Mouse (Mus musculus): ENCODE results near the gene Pald1. TPM values are rescaled to one million over a fixed set of nuclear protein-coding genes. Genes with fewer than 3 reads are reported as not detected.

The Pald1 gene
- polyA plus RNA-seq, 1 experiment: 3.2 TPM

- no peak overlapping the region for H3K4me3 ChIP-seq (ENCODE audit: low read depth, low read length)
- no peaks in the 10 kb centered on the region for H3K27me3 ChIP-seq (ENCODE audit: control insufficient read depth, insufficient read depth, low read length)
- H3K27ac ChIP-seq (ENCODE audit: insufficient read depth, low read depth, low read length): peak overlapping the region; percentile 40
- H3K4me1 ChIP-seq (ENCODE audit: control insufficient read depth, insufficient read depth, insufficient read length, low read length): no peaks in the 10 kb centered on the region
- no peaks in the 10 kb centered on the region for H3K36me3 ChIP-seq (ENCODE audit: control insufficient read depth, insufficient read depth, low read length)
- 67% methylated on average over 12 of the region's 12 CpGs for WGBS
- TF ChIP-seq CTCF (IDR thresholded peaks at IDR 0.05; ENCODE audit: extremely low read depth, insufficient read length, insufficient replicate concordance, low read depth, low read length) (no peak), POLR2A (IDR thresholded peaks at IDR 0.05; ENCODE audit: low read depth, low read length) (no peak)
Observed at GRCm38 (mm10) chr10:61308706-61309320, 74.5 kb downstream of the Pald1 start.

- Histone ChIP-seq H3K27ac (ENCODE audit: insufficient read depth, low read depth, low read length) (no peak overlapping the region; the same call in 1 of the 2 replicates), H3K4me3 (ENCODE audit: low read depth, low read length) (no peak overlapping the region)
- 74% methylated on average over 13 of the region's 13 CpGs for WGBS
Observed at GRCm38 (mm10) chr10:61305928-61306590, 77.3 kb downstream of the Pald1 start.

GRCm38 (mm10) chr10:61304046-61304445 lies 79.3 kb downstream of the Pald1 start:
- H3K4me1 ChIP-seq (ENCODE audit: control insufficient read depth, insufficient read depth, insufficient read length, low read length): no peaks in the 10 kb centered on the region
- 82% methylated on average over 6 of the region's 6 CpGs for WGBS
- H3K36me3 ChIP-seq (ENCODE audit: control insufficient read depth, insufficient read depth, low read length): no peaks in the 10 kb centered on the region
- no peak for TF ChIP-seq CTCF (IDR thresholded peaks at IDR 0.05; ENCODE audit: extremely low read depth, insufficient read length, insufficient replicate concordance, low read depth, low read length)
- H3K4me3 ChIP-seq (ENCODE audit: low read depth, low read length): no peak overlapping the region
- H3K27ac ChIP-seq (ENCODE audit: insufficient read depth, low read depth, low read length): no peak overlapping the region
- H3K27me3 ChIP-seq (ENCODE audit: control insufficient read depth, insufficient read depth, low read length): 0 out of 2 replicates have a peak, but pooled peaks cover 3% of the 10 kb centered on the region

More at GRCm38 (mm10) chr10:61305928-61306590, 77.3 kb downstream of the Pald1 start:
- H3K4me1 ChIP-seq (ENCODE audit: control insufficient read depth, insufficient read depth, insufficient read length, low read length): no peaks in the 10 kb centered on the region
- 0 out of 2 replicates have a peak, but pooled peaks cover 3% of the 10 kb centered on the region for H3K27me3 ChIP-seq (ENCODE audit: control insufficient read depth, insufficient read depth, low read length)
- no peaks in the 10 kb centered on the region for H3K36me3 ChIP-seq (ENCODE audit: control insufficient read depth, insufficient read depth, low read length)
- no peak for TF ChIP-seq CTCF (IDR thresholded peaks at IDR 0.05; ENCODE audit: extremely low read depth, insufficient read length, insufficient replicate concordance, low read depth, low read length)
- no peak for TF ChIP-seq POLR2A (IDR thresholded peaks at IDR 0.05; ENCODE audit: low read depth, low read length)

- TF ChIP-seq POLR2A (IDR thresholded peaks at IDR 0.05; ENCODE audit: low read depth, low read length) (no peak), CTCF (IDR thresholded peaks at IDR 0.05; ENCODE audit: extremely low read depth, insufficient read length, insufficient replicate concordance, low read depth, low read length) (no peak)
- Histone ChIP-seq H3K27ac (ENCODE audit: insufficient read depth, low read depth, low read length) (no peak overlapping the region), H3K4me1 (ENCODE audit: control insufficient read depth, insufficient read depth, insufficient read length, low read length) (no peaks in the 10 kb centered on the region), H3K27me3 (ENCODE audit: control insufficient read depth, insufficient read depth, low read length) (0 out of 2 replicates have a peak, but pooled peaks cover 3% of the 10 kb centered on the region), H3K36me3 (ENCODE audit: control insufficient read depth, insufficient read depth, low read length) (no peaks in the 10 kb centered on the region), H3K4me3 (ENCODE audit: low read depth, low read length) (no peak overlapping the region)
- WGBS: 64% methylated on average over 3 of the region's 3 CpGs
Observed at GRCm38 (mm10) chr10:61300996-61301395, 82.3 kb downstream of the Pald1 start.

DNA sequence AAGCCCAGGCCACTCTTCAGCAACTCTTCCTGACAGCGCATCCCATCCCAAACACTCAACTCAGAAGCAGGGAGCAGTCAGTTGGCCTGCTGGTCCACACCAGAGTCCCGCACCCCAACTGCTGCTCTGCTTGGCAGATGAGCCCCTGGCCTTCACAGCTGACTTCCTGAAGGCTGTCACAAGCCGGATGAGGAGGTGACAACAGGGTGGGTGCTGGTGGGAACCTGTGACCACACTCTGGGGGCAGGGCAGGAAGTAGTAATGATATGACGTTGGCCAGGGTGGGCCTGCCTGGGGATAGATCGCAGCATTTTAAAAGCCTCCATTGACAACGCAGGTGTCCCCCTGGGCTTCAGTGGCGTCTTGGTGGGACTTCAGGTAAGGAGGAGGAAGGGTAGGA lies 85.9 kb downstream of the Pald1 start, which contains the start of gene Prf1:
TSS of gene Prf1 (plus strand) at position 357 of the 400 bp plus-strand sequence.
- WGBS: 70% methylated on average over 7 of the region's 7 CpGs
- Histone ChIP-seq H3K4me3 (ENCODE audit: low read depth, low read length) (peak within 1 kb of the TSS; percentile 19; the same call in 1 of the 2 replicates), H3K36me3 (ENCODE audit: control insufficient read depth, insufficient read depth, low read length) (no peaks in the 10 kb centered on the region), H3K27ac (ENCODE audit: insufficient read depth, low read depth, low read length) (no peak within 1 kb of the TSS), H3K4me1 (ENCODE audit: control insufficient read depth, insufficient read depth, insufficient read length, low read length) (no peaks in the 10 kb centered on the region), H3K27me3 (ENCODE audit: control insufficient read depth, insufficient read depth, low read length) (no peaks in the 10 kb centered on the region)
- TF ChIP-seq CTCF (IDR thresholded peaks at IDR 0.05; ENCODE audit: extremely low read depth, insufficient read length, insufficient replicate concordance, low read depth, low read length): no peak
- no peak for TF ChIP-seq POLR2A (IDR thresholded peaks at IDR 0.05; ENCODE audit: low read depth, low read length)

DNA sequence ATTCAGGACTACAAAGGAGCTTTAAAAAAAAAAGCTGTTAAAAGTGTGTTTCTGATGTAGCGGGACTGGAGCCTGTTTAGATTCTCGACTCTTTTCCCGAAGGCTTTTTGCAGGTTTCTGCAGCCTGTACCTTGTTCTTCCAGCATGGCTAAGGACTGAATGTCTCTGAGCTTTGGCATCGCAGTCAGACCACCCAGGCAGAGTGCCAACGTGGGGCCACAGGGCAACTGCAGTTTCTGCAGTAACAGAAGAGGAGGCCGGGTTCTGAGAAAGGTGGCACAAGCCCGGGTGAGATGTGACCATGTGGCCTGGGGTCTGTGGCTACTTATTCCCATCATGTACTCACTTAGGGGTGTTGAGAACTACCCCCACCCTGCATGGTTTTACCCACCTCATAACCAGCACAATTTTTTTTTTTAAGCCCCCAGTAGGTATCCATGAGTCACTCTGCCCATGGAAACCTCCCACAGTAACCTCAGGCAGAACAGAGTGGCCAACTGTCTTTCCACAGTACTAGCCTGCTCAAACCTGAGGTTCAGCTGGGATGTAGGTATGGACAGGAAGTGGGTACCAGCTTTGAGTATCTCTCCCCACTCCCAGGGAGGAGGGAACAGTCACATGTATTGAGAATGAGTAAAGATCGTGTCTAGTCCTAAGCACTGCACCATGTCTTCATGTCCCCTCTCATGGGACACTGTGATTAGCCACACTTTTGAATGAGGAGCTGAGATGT lies 86.5 kb downstream of the Pald1 start:
- no peak overlapping the region for H3K4me3 ChIP-seq (ENCODE audit: low read depth, low read length)
- no peaks in the 10 kb centered on the region for H3K27me3 ChIP-seq (ENCODE audit: control insufficient read depth, insufficient read depth, low read length)
- no peak overlapping the region for H3K27ac ChIP-seq (ENCODE audit: insufficient read depth, low read depth, low read length)
- H3K36me3 ChIP-seq (ENCODE audit: control insufficient read depth, insufficient read depth, low read length): no peaks in the 10 kb centered on the region
- TF ChIP-seq CTCF (IDR thresholded peaks at IDR 0.05; ENCODE audit: extremely low read depth, insufficient read length, insufficient replicate concordance, low read depth, low read length): no peak
- no peak for TF ChIP-seq POLR2A (IDR thresholded peaks at IDR 0.05; ENCODE audit: low read depth, low read length)
- WGBS: 80% methylated on average over 8 of the region's 8 CpGs
- H3K4me1 ChIP-seq (ENCODE audit: control insufficient read depth, insufficient read depth, insufficient read length, low read length): no peaks in the 10 kb centered on the region

GRCm38 (mm10) chr10:61294242-61294641 lies 89.1 kb downstream of the Pald1 start:
- WGBS: 69% methylated on average over 8 of the region's 8 CpGs
- H3K27me3 ChIP-seq (ENCODE audit: control insufficient read depth, insufficient read depth, low read length): no peaks in the 10 kb centered on the region; the same call in 1 of the 2 replicates

More at GRCm38 (mm10) chr10:61294242-61294641, 89.1 kb downstream of the Pald1 start:
- H3K27ac ChIP-seq (ENCODE audit: insufficient read depth, low read depth, low read length): no peak overlapping the region
- TF ChIP-seq CTCF (IDR thresholded peaks at IDR 0.05; ENCODE audit: extremely low read depth, insufficient read length, insufficient replicate concordance, low read depth, low read length) (no peak), POLR2A (IDR thresholded peaks at IDR 0.05; ENCODE audit: low read depth, low read length) (no peak)
- H3K4me3 ChIP-seq (ENCODE audit: low read depth, low read length): no peak overlapping the region
- no peaks in the 10 kb centered on the region for H3K4me1 ChIP-seq (ENCODE audit: control insufficient read depth, insufficient read depth, insufficient read length, low read length)
- no peaks in the 10 kb centered on the region for H3K36me3 ChIP-seq (ENCODE audit: control insufficient read depth, insufficient read depth, low read length)
